Mouse (Mus musculus): ENCODE data around the gene Mtm1.

- TF ChIP-seq GATA1 (IDR thresholded peaks at IDR 0.05; ENCODE audit: low read depth, low read length) (no peak), MAFK (IDR thresholded peaks at IDR 0.05; ENCODE audit: borderline replicate concordance, low read depth, low read length) (no peak), CTCF (IDR thresholded peaks at IDR 0.05 in 2 of 3, conservative IDR thresholded peaks at IDR 0.05 in 1 of 3; ENCODE audit: control insufficient read depth in 1 of 3, insufficient read depth in 1 of 3, low read depth in 2 of 3, low read length in 3 of 3, poor library complexity in 1 of 3, severe bottlenecking in 1 of 3) (no peak), RCOR1 (IDR thresholded peaks at IDR 0.05; ENCODE audit: low read depth, low read length) (no peak), ZC3H11A (IDR thresholded peaks at IDR 0.05; ENCODE audit: low read depth, low read length) (no peak), USF1 (IDR thresholded peaks at IDR 0.05; ENCODE audit: low read depth, low read length) (no peak), TCF12 (IDR thresholded peaks at IDR 0.05; ENCODE audit: low read depth, low read length) (no peak), GABPA (IDR thresholded peaks at IDR 0.05; ENCODE audit: low read depth, low read length) (no peak), TAL1 (IDR thresholded peaks at IDR 0.05; ENCODE audit: low read length) (no peak), POLR2A (IDR thresholded peaks at IDR 0.05; ENCODE audit: control insufficient read depth in 1 of 2, insufficient read depth in 1 of 2, low read depth in 1 of 2, low read length in 2 of 2, poor library complexity in 1 of 2) (no peak), MEF2A (IDR thresholded peaks at IDR 0.05; ENCODE audit: extremely low read depth, insufficient replicate concordance, low read depth, low read length, poor library complexity, severe bottlenecking) (no peak), MYC (IDR thresholded peaks at IDR 0.05; ENCODE audit: low read depth, low read length) (no peak), POLR2AphosphoS5 (IDR thresholded peaks at IDR 0.05; ENCODE audit: borderline replicate concordance, low read depth, low read length) (no peak), EP300 (IDR thresholded peaks at IDR 0.05; ENCODE audit: low read depth in 1 of 2, low read length in 2 of 2) (no peak)
Measured at GRCm38 (mm10) chrX:71212911-71213310, 2.3 kb downstream of the Mtm1 start.

Measured in MEL (cell line).